Mouse (Mus musculus) thymus, adult 2 months (tissue): ENCODE measurements around the gene Lime1.

Source experiments
- CTCF ChIP-seq: fragments of 200-500 bp; IDR thresholded peaks from 2 replicates; pipeline ENCODE4 v1.5.1; 2012; ENCODE audit warnings: mild to moderate bottlenecking, control low read depth, low read length, moderate library complexity, borderline replicate concordance; ENCODE audit not compliant: control insufficient read depth, poor library complexity, insufficient read depth; ENCODE audit errors: extremely low read depth
- POLR2A ChIP-seq: fragments of 200-500 bp; IDR thresholded peaks from 2 replicates; pipeline ENCODE4 v1.6.1; 2012; ENCODE audit warnings: mild to moderate bottlenecking, low read length, control low read depth, moderate library complexity; ENCODE audit not compliant: control insufficient read depth, poor library complexity, insufficient read depth; ENCODE audit errors: extremely low read depth

- TF ChIP-seq CTCF (no peak), POLR2A (no peak)
Observed at GRCm38 (mm10) chr2:181381631-181382306, 1.9 kb downstream of the Lime1 start.
